Mouse (Mus musculus): ENCODE measurements around the gene Nms. TPM values are rescaled to one million over a fixed set of nuclear protein-coding genes. Genes with fewer than 3 reads are reported as not detected.

The Nms gene
- total RNA-seq, 2 experiments from 2014 or later = not detected

GRCm38 (mm10) chr1:38987080-38987864 lies 48.3 kb downstream of the Nms start:
- intact Hi-C loops (cut with DNase I) = loop anchor here (5.0 kb wide), 1 partner anchor 90 kb away; the partner anchor contains the start of gene Chst10
- peak; percentile 94 to 98 for DNase-seq (ENCODE audit: low spot score in 2 of 2)

GRCm38 (mm10) chr1:38987865-38988211 lies 48.9 kb downstream of the Nms start:
- intact Hi-C loops (cut with DNase I) = loop anchor here (5.0 kb wide), 1 partner anchor 91 kb away; the partner anchor contains the start of gene Chst10
- DNase-seq (ENCODE audit: low spot score in 2 of 2) = no peak

GRCm38 (mm10) chr1:38988357-38988756 lies 49.4 kb downstream of the Nms start:
- intact Hi-C loops (cut with DNase I) = loop anchor here (5.0 kb wide), 1 partner anchor 91 kb away; the partner anchor contains the start of gene Chst10
- no peak for DNase-seq (ENCODE audit: low spot score in 2 of 2)

GRCm38 (mm10) chr1:38992365-38992764 lies 53.4 kb downstream of the Nms start:
- no peak for DNase-seq (ENCODE audit: low spot score in 2 of 2)
- intact Hi-C loops (cut with DNase I) = no loop called here

Other genes starting within 250 kb of the Nms start
- gene Lonrf2, start 102.4 kb upstream of the Nms start, total RNA-seq (2021) = 100 to 1,000 TPM; 120 to 121 TPM
- 10 to 100 TPM; 62.0 to 67.5 TPM for gene Chst10, start 41.0 kb upstream of the Nms start, total RNA-seq (2021)
- gene Pdcl3, start 46.5 kb downstream of the Nms start, total RNA-seq (2021) = 10 to 100 TPM; 38.0 to 42.0 TPM

Measured in left cerebral cortex, postnatal 25 days (tissue).